Mouse (Mus musculus) thymus, postnatal 4 days (tissue): ENCODE data around the gene Drd1.

ENCODE experiments used
- DNase-seq: peaks from one replicate; pipeline ENCODE4 v3.0.0; 2021

Drd1 gene

DNA sequence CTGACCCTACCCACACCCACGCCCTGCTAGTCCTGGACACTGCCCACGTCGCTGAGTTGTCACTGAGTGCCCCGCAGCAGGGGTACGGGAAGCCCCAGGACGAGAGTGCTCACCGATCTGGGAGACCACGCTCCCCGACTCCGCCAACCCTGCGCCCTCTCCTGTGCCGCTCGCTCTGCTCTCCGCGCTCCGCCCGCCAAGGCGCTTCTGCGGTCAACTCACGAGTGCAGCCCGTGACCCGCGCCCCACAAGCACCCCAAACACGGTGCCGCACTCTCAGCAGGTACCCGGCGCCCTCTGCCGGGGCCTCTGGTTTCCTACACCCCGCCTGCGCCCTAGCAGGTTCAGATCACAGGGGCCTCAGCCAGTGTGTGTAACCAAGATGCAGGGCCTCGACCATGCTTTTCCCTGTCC is at the start of gene Drd1:
Gene Drd1 (minus strand): TSS at position 258 of the 414 bp plus-strand sequence.
- peak; percentile 85 for DNase-seq

GRCm38 (mm10) chr13:54103866-54104265 is 48.4 kb upstream of the Drd1 start:
- DNase-seq, result no peak

- no peak for DNase-seq
These were observed 47.8 kb upstream of the Drd1 start for GRCm38 (mm10) chr13:54103271-54103670.

DNA sequence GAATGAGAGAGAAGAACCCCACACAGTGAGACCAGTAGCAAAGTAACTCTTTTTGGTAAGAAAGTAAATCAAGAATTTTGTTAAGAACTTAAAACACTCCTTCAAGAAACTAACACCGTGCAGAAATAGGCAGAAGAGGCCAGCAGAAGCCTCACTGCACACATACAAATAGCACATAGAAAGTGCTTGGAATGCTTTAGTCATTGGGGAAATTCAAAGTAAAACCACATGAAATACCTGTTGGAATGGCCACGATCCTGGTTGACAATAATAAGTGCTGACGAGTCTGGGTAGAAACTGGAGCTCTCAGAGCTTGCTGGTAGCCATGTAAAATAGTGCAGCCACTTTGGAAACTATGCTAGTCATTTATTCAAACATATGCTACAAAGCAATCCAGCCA is 46.6 kb upstream of the Drd1 start:
- no peak for DNase-seq

- DNase-seq, result no peak
These were observed 45.7 kb upstream of the Drd1 start for GRCm38 (mm10) chr13:54101031-54101820.

DNA sequence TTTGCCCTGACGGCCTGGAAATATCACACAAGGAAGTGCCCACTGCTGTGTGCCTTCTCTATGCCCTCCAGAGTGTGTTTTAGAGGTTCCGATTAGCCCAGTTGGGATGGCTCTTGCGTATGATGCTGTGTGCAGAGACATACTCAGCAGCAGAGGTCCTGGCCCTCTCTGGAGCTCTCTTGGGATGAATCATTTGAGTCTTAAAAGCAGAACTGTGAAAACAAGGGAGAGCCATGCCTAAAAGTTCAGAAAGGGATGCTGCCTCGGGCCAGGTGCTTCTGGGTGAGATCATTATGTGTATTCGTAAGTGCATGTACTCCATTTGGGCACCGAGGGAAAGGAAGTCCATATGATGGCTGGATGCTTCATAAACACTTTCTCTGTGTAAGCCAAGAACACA is 42.3 kb upstream of the Drd1 start:
- no peak for DNase-seq

DNA sequence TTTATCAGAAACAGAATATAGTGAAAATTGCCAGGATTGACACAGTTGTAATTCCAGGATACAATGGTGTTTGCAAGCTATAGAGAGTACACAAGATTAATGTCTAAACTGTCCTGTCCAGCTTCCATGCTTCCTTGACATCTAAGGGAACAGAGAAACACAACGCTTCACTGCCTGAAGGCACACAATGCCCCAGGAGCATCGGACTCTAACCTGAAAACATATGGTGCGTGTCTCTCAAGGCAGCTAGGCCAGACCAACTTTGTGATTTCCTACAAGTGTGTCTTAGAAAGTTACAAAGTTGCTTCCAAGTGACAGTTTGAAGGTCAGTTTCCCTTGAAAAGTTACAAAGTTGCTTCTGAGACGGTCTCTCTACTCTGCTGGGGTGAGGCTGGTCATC is 41.7 kb upstream of the Drd1 start:
- DNase-seq, result no peak

GRCm38 (mm10) chr13:54095721-54096120 is 40.2 kb upstream of the Drd1 start:
- DNase-seq, result no peak

DNA sequence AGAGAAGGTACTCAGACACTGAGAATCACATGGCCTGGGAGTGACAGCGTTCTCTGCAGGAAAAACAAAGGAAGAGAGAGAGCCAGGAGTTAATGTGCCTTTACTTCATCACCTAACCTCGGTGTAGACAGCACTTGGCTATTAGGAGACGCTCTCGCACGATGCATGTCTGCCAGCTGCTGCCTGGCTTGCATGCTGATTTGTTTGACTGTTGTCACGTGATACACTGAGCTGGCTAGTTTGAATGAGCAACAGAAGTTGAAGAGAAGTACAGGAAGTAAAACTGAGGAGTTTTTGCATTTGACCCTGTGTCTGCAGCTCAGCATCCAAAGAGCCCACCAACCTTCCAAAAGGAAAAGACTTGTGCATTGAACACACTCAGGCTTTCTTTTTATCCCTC is 39.5 kb upstream of the Drd1 start:
- no peak for DNase-seq

- no peak for DNase-seq
These were observed 38.8 kb upstream of the Drd1 start for GRCm38 (mm10) chr13:54094349-54094748.

DNA sequence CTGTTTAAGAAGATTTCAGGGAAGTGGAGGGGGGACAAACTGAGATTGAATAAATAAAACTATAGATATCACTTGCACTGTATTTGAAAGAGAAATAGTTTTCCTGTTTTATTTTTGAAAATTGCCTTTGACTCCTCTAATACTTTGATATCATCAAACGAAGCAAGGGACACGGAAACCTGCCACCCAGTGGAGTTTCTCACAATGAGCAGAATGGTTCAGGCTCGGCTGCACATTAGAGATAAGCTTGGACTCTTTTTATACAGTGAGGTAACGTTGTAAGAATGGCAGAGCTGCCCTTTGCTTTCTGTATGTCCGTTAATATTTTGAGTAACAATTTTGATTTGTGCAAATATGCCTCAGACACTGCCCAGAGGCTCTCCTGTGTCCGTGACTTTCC is 36.2 kb upstream of the Drd1 start:
- no peak for DNase-seq

DNA sequence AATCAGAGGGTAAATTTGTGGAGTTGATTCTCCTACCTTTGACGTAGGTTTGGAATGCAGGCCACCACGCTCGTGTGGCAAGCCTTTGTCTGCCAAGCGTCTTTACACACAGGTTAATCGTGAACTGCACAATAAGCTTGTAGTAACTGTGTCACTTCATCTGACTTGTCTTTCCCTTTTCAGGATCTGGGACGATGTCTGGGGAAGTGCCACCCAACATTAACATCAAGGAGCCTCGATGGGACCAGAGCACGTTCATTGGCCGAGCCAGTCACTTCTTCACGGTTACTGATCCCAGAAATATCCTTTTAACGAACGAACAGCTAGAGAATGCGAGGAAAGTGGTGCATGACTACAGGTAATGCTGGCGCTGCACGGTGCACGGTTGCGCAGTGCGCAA is 29.8 kb upstream of the Drd1 start:
- no peak for DNase-seq

GRCm38 (mm10) chr13:54084826-54085225 is 29.3 kb upstream of the Drd1 start:
- no peak for DNase-seq

DNA sequence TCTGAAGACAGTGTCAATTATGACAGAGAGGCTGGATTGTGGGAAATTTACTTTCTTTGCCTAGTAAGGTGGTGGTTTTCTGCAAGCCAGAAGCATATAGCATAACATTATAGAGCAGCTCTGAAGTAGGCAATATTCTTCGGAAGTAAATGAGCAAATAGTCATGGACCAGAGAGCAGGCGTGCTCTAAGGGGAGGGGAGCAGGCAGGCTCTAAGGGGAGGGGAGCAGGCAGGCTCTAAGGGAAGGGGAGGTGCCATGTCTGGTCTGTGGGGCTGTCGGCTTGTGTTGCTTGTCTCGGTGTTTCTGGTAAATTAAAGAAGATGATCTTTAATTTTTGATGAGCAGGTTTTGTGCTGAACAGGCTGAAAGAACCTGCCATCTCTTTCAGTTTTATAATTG is 28.7 kb upstream of the Drd1 start:
- DNase-seq, result no peak

DNA sequence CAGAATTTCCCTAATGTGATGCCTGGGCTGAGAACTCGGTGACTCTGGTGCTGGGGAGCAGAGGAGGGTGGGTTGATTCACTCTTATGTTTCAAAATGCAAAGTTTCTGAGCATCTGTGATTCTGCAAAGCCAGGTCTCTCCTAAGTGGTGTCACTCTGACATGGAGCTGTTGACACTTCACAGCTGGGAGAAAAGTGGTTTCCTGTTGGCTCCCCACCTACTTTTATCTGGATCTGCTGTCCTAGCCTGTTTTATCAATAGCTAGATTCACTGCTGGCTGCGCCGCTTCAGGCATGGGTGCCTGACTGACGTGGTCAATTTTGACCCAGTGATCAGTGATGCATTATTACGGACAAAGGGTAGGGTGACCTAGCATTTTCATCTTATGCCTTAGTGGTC is 27.4 kb upstream of the Drd1 start:
- DNase-seq, result no peak

- no peak for DNase-seq
These were observed 25.3 kb upstream of the Drd1 start for GRCm38 (mm10) chr13:54080785-54081184.

DNA sequence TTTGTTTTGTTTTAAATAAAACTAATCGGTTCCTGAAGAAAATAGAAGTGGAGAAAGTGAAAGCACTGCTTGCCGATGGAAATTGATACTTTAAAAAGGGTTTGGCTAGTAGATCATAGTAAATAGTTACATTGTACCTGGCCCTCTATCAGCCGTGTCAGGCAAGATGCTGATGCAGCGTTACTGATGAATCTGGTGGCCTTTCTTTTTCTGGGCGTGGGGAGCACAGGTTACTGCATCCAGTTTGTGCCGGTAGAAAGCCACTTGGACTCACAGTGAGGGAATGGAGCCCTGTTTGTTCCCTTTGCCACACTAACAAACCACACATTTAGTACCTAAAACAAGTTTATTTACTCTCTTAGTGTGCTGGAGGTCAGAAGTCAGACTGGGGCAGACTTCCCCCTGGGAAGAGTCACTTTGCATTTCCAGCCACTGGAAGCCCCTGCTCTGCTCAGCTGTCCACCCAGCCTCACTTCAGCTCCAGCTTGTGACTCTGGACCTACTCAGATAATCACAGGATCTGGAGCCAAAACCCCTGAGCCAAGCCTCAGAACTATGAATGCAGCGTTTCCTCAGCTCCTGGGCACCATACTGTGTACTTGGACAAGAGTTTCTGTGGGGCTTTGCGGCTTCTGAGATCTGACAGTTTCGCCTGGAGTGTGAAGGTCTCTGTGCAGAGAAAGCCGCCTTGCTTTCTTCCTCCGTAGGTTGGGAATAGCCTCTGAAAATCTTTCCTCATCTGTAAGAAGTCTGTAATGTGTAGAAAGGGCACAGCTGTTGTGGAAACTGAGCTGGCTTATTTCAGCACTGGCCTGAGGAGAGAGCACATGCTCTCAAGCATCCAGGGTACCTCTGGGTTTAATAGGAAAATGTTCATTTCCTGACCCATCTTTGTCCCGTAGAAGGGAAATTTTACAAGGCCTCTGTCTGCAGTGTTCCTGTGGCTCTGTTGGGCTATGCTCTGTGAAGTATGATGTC is 24.6 kb upstream of the Drd1 start:
- no peak for DNase-seq

- no peak for DNase-seq
These were observed 22.1 kb upstream of the Drd1 start for GRCm38 (mm10) chr13:54077470-54078174.

GRCm38 (mm10) chr13:54076762-54077460 is 21.4 kb upstream of the Drd1 start:
- DNase-seq, result no peak

DNA sequence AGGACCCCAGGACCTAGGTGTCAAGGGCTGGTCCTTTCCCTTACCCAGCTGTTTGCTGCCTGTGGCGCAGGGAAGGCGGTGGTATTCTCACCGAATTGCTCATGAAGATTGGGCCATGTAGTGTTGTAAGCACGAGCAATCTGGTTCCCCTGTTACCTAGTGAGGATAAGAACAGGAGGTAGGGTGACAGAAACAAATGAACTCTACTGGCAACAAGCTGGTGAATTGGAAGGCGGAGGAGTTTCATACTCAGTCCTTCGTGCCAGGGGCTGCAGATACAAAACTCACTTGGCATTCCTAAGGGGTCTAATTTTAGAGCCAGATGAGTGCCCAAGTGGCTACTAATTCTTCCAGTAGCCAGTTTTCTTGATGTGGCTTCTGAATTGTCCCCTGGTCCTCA is 20.5 kb upstream of the Drd1 start:
- DNase-seq, result no peak

DNA sequence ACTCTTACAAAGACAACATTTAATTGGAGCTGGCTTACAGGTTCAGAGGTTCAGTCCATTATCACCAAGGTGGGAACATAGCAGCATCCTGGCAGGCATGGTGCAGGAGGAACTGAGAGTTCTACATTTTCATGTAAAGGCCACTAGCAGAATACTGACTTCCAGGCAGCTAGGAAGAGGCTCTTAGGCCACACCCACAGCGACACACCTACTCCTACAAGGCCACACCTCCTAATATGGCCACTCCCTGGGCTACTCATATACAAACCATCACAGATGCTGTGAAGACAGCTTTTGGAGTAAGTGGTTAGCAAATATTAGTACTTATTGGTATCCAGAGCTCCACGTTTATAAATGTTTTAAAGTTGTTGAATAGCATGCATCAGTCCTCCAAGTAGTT is 19.9 kb upstream of the Drd1 start:
- no peak for DNase-seq

DNA sequence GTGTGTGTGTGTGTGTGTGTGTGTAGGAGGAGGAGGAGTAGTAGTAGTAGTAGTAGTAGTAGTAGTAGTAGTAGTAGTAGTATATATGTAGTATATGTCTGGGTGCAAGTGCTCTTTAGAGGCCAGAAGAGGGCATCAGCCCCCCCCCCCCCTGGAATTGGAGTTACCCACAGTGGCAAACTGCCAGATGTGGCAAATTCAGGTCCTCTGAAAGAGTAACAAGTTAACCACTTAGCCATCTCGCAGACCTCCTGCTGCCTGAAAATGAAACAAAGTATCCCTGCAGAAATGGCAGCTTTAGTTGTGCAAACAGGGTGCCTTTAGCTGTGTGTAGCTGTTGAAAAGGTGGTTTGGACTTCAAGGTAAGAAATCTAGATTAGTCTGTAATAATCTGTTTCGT is 18.0 kb upstream of the Drd1 start:
- peak; percentile 18 for DNase-seq

GRCm38 (mm10) chr13:54073066-54073465 is 17.6 kb upstream of the Drd1 start:
- DNase-seq, result no peak
